Mouse (Mus musculus) bone marrow, adult 2 months (tissue): ENCODE results near the gene Rho.

Experiments used
- CTCF ChIP-seq: fragments of 200-500 bp; IDR thresholded peaks from 2 replicates; pipeline ENCODE4 v1.5.1; 2011; ENCODE audit warnings: low read length, control low read depth; ENCODE audit not compliant: control insufficient read depth, insufficient read depth
- POLR2A ChIP-seq: fragments of 200-500 bp; IDR thresholded peaks from 2 replicates; pipeline ENCODE4 v1.6.1; 2011; ENCODE audit warnings: low read depth, mild to moderate bottlenecking, control low read depth, low read length, borderline replicate concordance; ENCODE audit not compliant: control insufficient read depth

DNA sequence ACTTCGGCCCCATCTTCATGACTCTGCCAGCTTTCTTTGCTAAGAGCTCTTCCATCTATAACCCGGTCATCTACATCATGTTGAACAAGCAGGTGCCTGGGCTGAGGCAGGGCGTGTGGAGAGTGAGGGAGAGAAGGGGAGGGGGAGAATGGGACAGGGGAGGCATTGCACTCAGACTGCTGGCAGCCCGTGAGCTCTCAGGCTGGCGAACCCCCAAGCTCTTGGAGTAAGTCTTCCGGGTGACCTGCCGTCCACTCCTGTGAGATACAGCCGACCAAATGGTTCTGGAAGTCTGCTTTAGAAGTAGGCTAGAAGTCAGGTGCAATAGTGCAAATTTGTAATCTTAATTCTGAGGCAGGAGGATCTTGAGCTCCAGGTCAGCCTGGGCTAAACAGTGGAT, 4.0 kb downstream of the Rho start:
- no peak for TF ChIP-seq CTCF
- TF ChIP-seq POLR2A = no peak
